Mouse (Mus musculus): Measurements from ENCODE around the gene Gm49380.

DNA sequence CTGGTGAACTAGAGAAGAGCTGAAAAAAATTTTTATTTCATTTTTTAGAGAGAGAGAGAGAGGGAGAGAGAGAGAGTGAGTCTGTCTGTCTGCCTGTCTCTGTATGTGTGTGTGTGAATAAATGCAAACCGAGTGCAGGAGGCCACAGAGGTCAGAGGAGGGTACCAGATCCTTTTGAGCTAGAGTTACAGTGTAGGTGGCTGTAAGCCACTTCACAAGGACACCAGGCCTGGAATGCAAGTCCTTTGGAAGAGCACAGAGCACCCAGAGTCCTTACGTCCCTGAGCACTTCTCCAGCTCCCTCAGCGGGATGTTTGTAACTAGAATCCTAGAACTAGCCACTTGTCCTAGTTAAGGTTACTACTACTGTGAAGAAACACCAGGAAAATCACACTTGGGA is 46.6 kb upstream of the Gm49380 start:
- TF ChIP-seq CTCF (IDR thresholded peaks at IDR 0.05; ENCODE audit: extremely low read depth, insufficient read length, insufficient replicate concordance, low read depth, low read length) (no peak), POLR2A (IDR thresholded peaks at IDR 0.05; ENCODE audit: low read depth, low read length) (no peak)

Data from small intestine, adult 2 months (tissue).